Mouse (Mus musculus) frontal cortex, postnatal 25 days (tissue): ENCODE results near the gene P2rx6.

ENCODE experiments used
- DNase-seq, 2 experiments: peaks; one replicate each; pipeline ENCODE4 v3.0.0; 2022; ENCODE audit warnings: low spot score in 2 of 2

The P2rx6 gene

GRCm38 (mm10) chr16:17626269-17626555, 64.5 kb downstream of the P2rx6 start:
- DNase-seq: no peak
